Mouse (Mus musculus) heart, embryonic 14.5 days (tissue): ENCODE data around the gene Hp. TPM values are rescaled to one million over a fixed set of nuclear protein-coding genes. Genes with fewer than 3 reads are reported as not detected.

ENCODE experiments used
- ATAC-seq: fragments of 200-750 bp; cut with Nextera tagmentation; 2 replicates; pipeline ENCODE4 v1.8.0; 2017; ENCODE audit warnings: low read depth, moderate TSS enrichment; ENCODE audit not compliant: insufficient number of reproducible peaks, insufficient read depth, low FRiP score
- H3K27ac ChIP-seq, 2 experiments: fragments of 200-500 bp in 1 of 2; fragments of 300-500 bp in 1 of 2; sonication (generic) in 1 of 2; replicated peaks in 1 of 2; 2 replicates each; pipeline ENCODE4 v1.5.1; 2012 to 2014; ENCODE audit warnings: low read depth in 2 of 2, low read length in 2 of 2, control low read depth in 1 of 2, mild to moderate bottlenecking in 1 of 2, mixed read lengths in 1 of 2; ENCODE audit not compliant: control insufficient read depth in 1 of 2, insufficient read depth in 1 of 2
- H3K27me3 ChIP-seq: fragments of 300-500 bp; sonication (generic); 2 replicates; pipeline ENCODE4 v1.6.1; 2014; ENCODE audit warnings: mild to moderate bottlenecking, low read length, control low read depth; ENCODE audit not compliant: control insufficient read depth, insufficient read depth
- H3K36me3 ChIP-seq: fragments of 300-500 bp; sonication (generic); 2 replicates; pipeline ENCODE4 v1.6.1; 2014; ENCODE audit warnings: mild to moderate bottlenecking, control low read depth, low read length, mixed read lengths; ENCODE audit not compliant: control insufficient read depth, insufficient read depth
- H3K4me1 ChIP-seq, 2 experiments: fragments of 200-500 bp in 1 of 2; fragments of 300-500 bp in 1 of 2; sonication (generic) in 1 of 2; 2 replicates each; pipeline ENCODE4 v1.6.1; 2012 to 2014; ENCODE audit warnings: low read length in 2 of 2, control low read depth in 1 of 2, mixed read lengths in 1 of 2; ENCODE audit not compliant: control insufficient read depth in 2 of 2, insufficient read depth in 2 of 2
- H3K4me2 ChIP-seq: fragments of 300-500 bp; sonication (generic); 2 replicates; pipeline ENCODE4 v1.6.1; 2014; ENCODE audit warnings: mild to moderate bottlenecking, low read length
- H3K4me3 ChIP-seq, 2 experiments: fragments of 200-500 bp in 1 of 2; fragments of 300-500 bp in 1 of 2; sonication (generic) in 1 of 2; 2 replicates each; pipeline ENCODE4 v1.5.1; 2012 to 2014; ENCODE audit warnings: low read length in 2 of 2, mild to moderate bottlenecking in 2 of 2, control low read depth in 1 of 2, low read depth in 1 of 2, moderate library complexity in 1 of 2; ENCODE audit not compliant: control insufficient read depth in 1 of 2, insufficient read depth in 1 of 2
- H3K9ac ChIP-seq: fragments of 300-500 bp; sonication (generic); 2 replicates; pipeline ENCODE4 v1.6.1; 2014; ENCODE audit warnings: mild to moderate bottlenecking, low read length
- H3K9me3 ChIP-seq: fragments of 300-500 bp; sonication (generic); 2 replicates; pipeline ENCODE4 v1.6.1; 2016; ENCODE audit warnings: low read length, control low read depth; ENCODE audit not compliant: control insufficient read depth
- WGBS: fragments of 180-500 bp; shearing (Covaris S2); extraction: QIAGEN DNeasy Blood & Tissue Kit; methylation state at CpG from one replicate; pipeline ENCODE4 v1.1.7; 2014; 5-methylcytosine and 5-hydroxymethylcytosine counted together
- polyA plus RNA-seq: library from polyadenylated mRNA; unstranded; fragments of >200 nt; fragmentation: Nextera tagmentation; extraction: Ambion mirVana; gene quantifications from 2 replicates; pipeline ENCODE4 v1.2.1, GENCODE M21; 2014

The Hp gene
- polyA plus RNA-seq, 1 experiment from 2014 or later: 0.77 TPM

GRCm38 (mm10) chr8:109584830-109585229 lies 5.9 kb upstream of the Hp start:
- H3K9me3 ChIP-seq: peaks cover 8% of the 10 kb centered on the region; the same call in 1 of the 2 replicates
- WGBS: 76% methylated on average over 3 of the region's 3 CpGs
- H3K27me3 ChIP-seq: no peaks in the 10 kb centered on the region
- H3K36me3 ChIP-seq: no peaks in the 10 kb centered on the region
- H3K4me3 ChIP-seq: no peak overlapping the region
- ATAC-seq: no peak
- no peak overlapping the region for H3K9ac ChIP-seq
- H3K27ac ChIP-seq: no peak overlapping the region
- H3K4me1 ChIP-seq: no peaks in the 10 kb centered on the region; a peak in 1 of 4 replicates
- H3K4me2 ChIP-seq: no peak overlapping the region

GRCm38 (mm10) chr8:109584293-109584692 lies 5.3 kb upstream of the Hp start:
- WGBS: 76% methylated on average over 4 of the region's 4 CpGs
- ATAC-seq: no peak
- H3K27me3 ChIP-seq: no peaks in the 10 kb centered on the region
- peaks cover 8% of the 10 kb centered on the region; the same call in 1 of the 2 replicates for H3K9me3 ChIP-seq
- H3K27ac ChIP-seq: no peak overlapping the region
- H3K4me2 ChIP-seq: no peak overlapping the region
- no peaks in the 10 kb centered on the region for H3K36me3 ChIP-seq
- no peaks in the 10 kb centered on the region; a peak in 1 of 4 replicates for H3K4me1 ChIP-seq
- H3K9ac ChIP-seq: no peak overlapping the region
- H3K4me3 ChIP-seq: no peak overlapping the region

GRCm38 (mm10) chr8:109576311-109576710 lies 2.7 kb downstream of the Hp start:
- no peak for ATAC-seq
- WGBS: 77% methylated on average over 4 of the region's 4 CpGs
- H3K4me3 ChIP-seq: no peak overlapping the region
- no peak overlapping the region for H3K4me2 ChIP-seq
- peaks cover 16% of the 10 kb centered on the region for H3K36me3 ChIP-seq
- no peak overlapping the region for H3K27ac ChIP-seq
- H3K9me3 ChIP-seq: no peaks in the 10 kb centered on the region
- H3K9ac ChIP-seq: no peak overlapping the region
- H3K27me3 ChIP-seq: no peaks in the 10 kb centered on the region
- H3K4me1 ChIP-seq: no peaks in the 10 kb centered on the region; a peak in 1 of 4 replicates

DNA sequence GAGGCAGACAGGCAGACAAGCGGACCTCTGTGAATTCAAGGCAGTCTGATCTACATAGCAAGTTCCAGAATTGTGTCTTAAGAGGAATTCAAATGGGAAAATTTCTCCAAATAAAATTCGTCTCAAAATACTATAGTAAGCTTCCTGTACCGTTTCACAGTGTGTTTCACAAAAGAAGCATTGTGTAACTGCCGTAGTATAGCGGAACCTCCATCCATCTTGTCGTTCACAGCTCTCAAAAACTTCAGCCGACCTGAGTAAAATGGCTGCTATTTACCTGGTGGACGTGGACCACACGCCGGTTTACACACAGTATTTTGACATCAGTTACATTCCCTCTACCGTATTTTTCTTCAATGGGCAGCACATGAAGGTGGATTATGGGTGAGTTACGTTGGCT lies 7.8 kb downstream of the Hp start:
- H3K4me3 ChIP-seq: no peak overlapping the region
- H3K27ac ChIP-seq: no peak overlapping the region
- H3K4me1 ChIP-seq: peaks cover 3% of the 10 kb centered on the region in 2 experiments; a peak in 3 of 4 replicates
- 86% methylated on average over 12 of the region's 12 CpGs for WGBS
- H3K9ac ChIP-seq: no peak overlapping the region
- no peaks in the 10 kb centered on the region for H3K27me3 ChIP-seq
- no peak for ATAC-seq
- no peak overlapping the region for H3K4me2 ChIP-seq
- peaks cover 42% of the 10 kb centered on the region for H3K36me3 ChIP-seq
- no peaks in the 10 kb centered on the region for H3K9me3 ChIP-seq

DNA sequence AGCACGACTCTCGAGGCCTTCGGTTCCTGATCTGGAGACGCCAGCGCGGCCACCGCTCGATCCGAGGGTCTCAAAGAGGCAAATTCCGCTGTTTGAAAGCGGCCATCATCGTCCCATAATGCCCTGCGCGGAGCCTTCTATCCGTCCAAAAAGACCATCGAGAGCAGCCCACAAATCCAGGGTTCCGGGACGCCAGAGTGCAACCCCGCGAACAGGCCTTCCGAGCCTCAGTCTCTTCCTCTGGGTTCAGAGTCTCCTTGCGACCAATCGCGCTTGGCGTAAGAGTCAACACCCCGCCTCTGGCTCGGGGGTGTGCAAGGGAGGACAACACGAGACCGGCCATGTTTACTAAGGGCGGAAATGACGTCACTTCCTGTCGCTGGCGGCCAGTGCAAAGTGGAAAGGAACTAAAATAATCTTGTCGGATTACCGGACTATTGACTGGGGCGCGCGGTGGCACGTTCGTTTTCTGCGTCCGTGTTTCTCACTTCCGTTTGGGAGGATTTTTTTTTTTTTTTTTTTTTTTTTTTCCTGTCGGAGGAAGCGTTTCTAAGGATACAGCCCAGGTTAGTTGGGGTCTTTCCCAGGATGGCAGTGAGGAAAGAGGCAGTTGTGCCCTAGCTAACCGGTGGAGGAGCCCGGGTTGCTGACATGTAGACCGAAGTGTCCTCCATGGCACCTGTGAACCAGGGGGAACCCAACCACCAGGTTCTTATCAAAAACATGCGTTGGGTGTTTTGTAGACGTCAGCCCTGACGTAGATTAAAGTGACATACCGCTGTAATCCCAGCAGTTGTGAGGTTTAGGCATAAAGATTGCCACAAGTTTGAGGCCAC lies 13.3 kb downstream of the Hp start, which contains the start of the genes Dhx38 and Txnl4b:
Dhx38 (minus strand) TSS at position 364 of the 836 bp plus-strand sequence.
Txnl4b (plus strand) TSS at position 395 of the 836 bp plus-strand sequence.
- Histone ChIP-seq H3K9me3 (no peaks in the 10 kb centered on the region), H3K4me1 (peaks cover 3 to 15% of the 10 kb centered on the region in 2 experiments), H3K36me3 (peaks cover 41% of the 10 kb centered on the region), H3K4me3 (peak within 1 kb of the TSS; percentile 86 to 94), H3K9ac (peak within 1 kb of the TSS; percentile 96), H3K4me2 (peak within 1 kb of the TSS; percentile 81), H3K27ac (peak within 1 kb of the TSS; percentile 94 to 95), H3K27me3 (no peaks in the 10 kb centered on the region)
- WGBS: under 1% methylated on average over 52 of the region's 52 CpGs
- ATAC-seq: peak; percentile 100

DNA sequence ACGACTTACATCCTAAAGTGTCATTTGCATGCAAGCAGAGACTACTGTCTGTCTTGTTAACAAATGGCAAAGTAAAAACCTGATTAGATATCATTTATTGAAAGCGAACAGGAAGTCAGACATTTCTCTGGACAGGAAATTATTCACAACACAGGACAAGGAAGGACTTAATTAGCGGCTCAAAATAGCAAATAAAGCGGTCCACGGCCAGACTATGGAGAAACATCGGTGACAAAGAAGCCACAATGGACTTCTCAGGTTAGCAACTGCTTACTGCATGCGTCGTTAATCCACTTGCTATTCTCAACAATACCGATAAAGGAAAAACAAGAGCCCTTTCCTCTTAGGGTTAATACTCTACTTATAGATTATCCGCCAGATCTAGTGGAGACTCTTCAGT lies 14.2 kb downstream of the Hp start:
- WGBS: 3% methylated on average over 10 of the region's 10 CpGs
- peak overlapping the region; percentile 81 for H3K4me2 ChIP-seq
- ATAC-seq: no peak

GRCm38 (mm10) chr8:109563881-109564280 lies 15.1 kb downstream of the Hp start:
- WGBS: 72% methylated on average over 2 of the region's 2 CpGs
- no peak for ATAC-seq
- H3K4me2 ChIP-seq: no peak overlapping the region
- no peak overlapping the region for H3K27ac ChIP-seq
- no peak overlapping the region for H3K9ac ChIP-seq
- H3K27me3 ChIP-seq: no peaks in the 10 kb centered on the region
- H3K4me1 ChIP-seq: peaks cover 3 to 15% of the 10 kb centered on the region in 2 experiments
- H3K36me3 ChIP-seq: peaks cover 41% of the 10 kb centered on the region
- no peaks in the 10 kb centered on the region for H3K9me3 ChIP-seq
- no peak overlapping the region for H3K4me3 ChIP-seq

More for the DNA sequence above, 14.2 kb downstream of the Hp start:
- Histone ChIP-seq H3K36me3 (peaks cover 41% of the 10 kb centered on the region), H3K27me3 (no peaks in the 10 kb centered on the region), H3K9me3 (no peaks in the 10 kb centered on the region), H3K4me3 (peak overlapping the region; percentile 86 to 94), H3K4me1 (peaks cover 3 to 15% of the 10 kb centered on the region in 2 experiments), H3K9ac (peak overlapping the region; percentile 96), H3K27ac (peak overlapping the region; percentile 94 to 95; a peak in 3 of 4 replicates)
